Mouse (Mus musculus) bone marrow, adult 2 months (tissue): ENCODE data around the gene P4ha1.

Experiments used
- CTCF ChIP-seq: fragments of 200-500 bp; IDR thresholded peaks from 2 replicates; pipeline ENCODE4 v1.5.1; 2011; ENCODE audit warnings: low read length, control low read depth; ENCODE audit not compliant: control insufficient read depth, insufficient read depth
- POLR2A ChIP-seq: fragments of 200-500 bp; IDR thresholded peaks from 2 replicates; pipeline ENCODE4 v1.6.1; 2011; ENCODE audit warnings: low read depth, mild to moderate bottlenecking, control low read depth, low read length, borderline replicate concordance; ENCODE audit not compliant: control insufficient read depth

DNA sequence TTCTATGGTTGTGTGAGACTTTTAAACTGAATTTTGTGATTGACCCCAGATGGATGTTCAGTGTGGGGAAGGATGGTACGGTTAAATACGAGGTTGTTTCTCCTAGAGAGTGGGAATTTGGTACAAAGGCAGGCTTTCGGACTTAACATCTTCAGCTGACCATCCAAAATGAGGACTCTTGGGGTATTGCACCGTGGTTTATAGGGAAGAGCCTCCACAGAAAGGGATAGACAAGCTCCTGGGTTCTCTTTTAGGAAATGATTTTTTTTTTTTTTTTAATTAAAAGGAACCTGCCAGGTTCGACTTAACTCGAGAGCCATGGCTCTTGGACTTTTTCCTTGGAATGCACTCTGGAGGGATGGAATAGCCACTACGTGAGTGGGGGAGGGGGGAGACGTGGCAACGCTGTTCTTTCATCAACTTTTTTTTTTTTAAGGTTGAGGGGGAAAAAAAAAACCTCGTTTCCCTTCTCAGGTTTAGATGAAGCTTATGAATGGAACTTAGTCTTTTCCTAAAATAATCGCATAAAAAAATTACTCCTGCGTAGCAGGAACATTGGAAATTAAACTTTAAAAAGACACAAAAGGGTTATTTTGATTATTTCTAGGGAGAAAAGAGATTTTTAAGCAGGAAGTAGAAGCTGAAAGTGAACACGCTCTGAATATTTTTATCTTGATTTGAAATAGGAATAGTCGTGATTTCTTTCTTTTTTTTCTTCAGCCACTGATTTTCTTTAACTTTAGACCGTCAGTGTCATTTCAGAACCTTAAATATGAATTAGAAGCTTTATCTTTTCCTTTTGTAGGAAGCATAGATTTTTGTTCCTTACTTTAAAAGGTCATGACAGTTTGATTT, 1.4 kb downstream of the P4ha1 start:
- no peak for TF ChIP-seq POLR2A
- no peak for TF ChIP-seq CTCF
